ENCODE assay signal across 14 mouse cellular contexts in genomic region chr3:59278254-59278533, GRCm38 (mm10). TPM values are rescaled to one million over a fixed set of nuclear protein-coding genes. Genes with fewer than 3 reads are reported as not detected.
DNase-seq lines count a peak whose midpoint lies in the region; ATAC-seq and TF ChIP-seq lines count a peak whose summit lies in the region.
"Had no signal": no experiment of that assay in that cellular context is flagged by ENCODE, and none has a peak within 500 bp of the region (broad histone marks: within the 10 kb centered on the region; RNA-seq: fewer than 3 reads in every experiment).

No protein-coding gene starts in this region.

- no peaks in the 10 kb centered on the region for H3K27me3 ChIP-seq in hindbrain, embryonic 11.5 days (ENCODE audit: control insufficient read depth, insufficient read depth, low read length)
- H3K27me3 ChIP-seq in hindbrain, embryonic 14.5 days (ENCODE audit: control insufficient read depth, insufficient read depth, low read length) = no peaks in the 10 kb centered on the region
- H3K27me3 ChIP-seq in midbrain, embryonic 12.5 days = no peaks in the 10 kb centered on the region
- no peaks in the 10 kb centered on the region for H3K27me3 ChIP-seq in midbrain, embryonic 16.5 days (ENCODE audit: control insufficient read depth, insufficient read depth, low read depth, low read length)
- no peaks in the 10 kb centered on the region for H3K27me3 ChIP-seq in limb, embryonic 10.5 days (ENCODE audit: low read depth, poor library complexity, severe bottlenecking)
- no peaks in the 10 kb centered on the region for H3K27me3 ChIP-seq in intestine, postnatal 0 days (replicated peaks; ENCODE audit: control insufficient read depth, insufficient read depth, low read length)
- H3K27me3 ChIP-seq: embryonic facial prominence, embryonic 12.5 days; forebrain, embryonic 13.5 days; heart, embryonic 12.5 days; hindbrain, embryonic 12.5 days had no signal

- H3K36me3 ChIP-seq in hindbrain, embryonic 11.5 days (ENCODE audit: control insufficient read depth, insufficient read depth, low read length) = no peaks in the 10 kb centered on the region
- H3K36me3 ChIP-seq in hindbrain, embryonic 14.5 days (replicated peaks; ENCODE audit: control insufficient read depth, insufficient read depth) = no peaks in the 10 kb centered on the region; the same call in 1 of the 2 replicates
- no peaks in the 10 kb centered on the region for H3K36me3 ChIP-seq in midbrain, embryonic 12.5 days
- no peaks in the 10 kb centered on the region; the same call in 1 of the 2 replicates for H3K36me3 ChIP-seq in midbrain, embryonic 16.5 days (ENCODE audit: control insufficient read depth, insufficient read depth, low read length)
- H3K36me3 ChIP-seq in limb, embryonic 10.5 days = no peaks in the 10 kb centered on the region
- H3K36me3 ChIP-seq in intestine, postnatal 0 days (ENCODE audit: control insufficient read depth, insufficient read depth) = no peaks in the 10 kb centered on the region
- H3K36me3 ChIP-seq: embryonic facial prominence, embryonic 12.5 days; hindbrain, embryonic 12.5 days had no signal

- TF ChIP-seq CTCF in intestine, postnatal 0 days (IDR thresholded peaks at IDR 0.05; ENCODE audit: low read depth) = no peak

- no peaks in the 10 kb centered on the region for H3K9me3 ChIP-seq in hindbrain, embryonic 11.5 days (ENCODE audit: control insufficient read depth, low read length)
- H3K9me3 ChIP-seq in hindbrain, embryonic 14.5 days (ENCODE audit: control insufficient read depth, low read length) = no peaks in the 10 kb centered on the region
- no peaks in the 10 kb centered on the region for H3K9me3 ChIP-seq in midbrain, embryonic 12.5 days
- no peaks in the 10 kb centered on the region for H3K9me3 ChIP-seq in midbrain, embryonic 16.5 days (replicated peaks; ENCODE audit: control insufficient read depth, low read length, poor library complexity, severe bottlenecking)
- no peaks in the 10 kb centered on the region for H3K9me3 ChIP-seq in limb, embryonic 10.5 days (replicated peaks)
- no peaks in the 10 kb centered on the region for H3K9me3 ChIP-seq in intestine, postnatal 0 days (ENCODE audit: control insufficient read depth)
- H3K9me3 ChIP-seq: embryonic facial prominence, embryonic 12.5 days; forebrain, embryonic 13.5 days; heart, embryonic 12.5 days; hindbrain, embryonic 12.5 days had no signal

- peak overlapping the region; percentile 6; the same call in 1 of the 2 replicates for H3K27ac ChIP-seq in hindbrain, embryonic 11.5 days (ENCODE audit: low read depth, low read length)
- no peak overlapping the region for H3K27ac ChIP-seq in hindbrain, embryonic 14.5 days
- H3K27ac ChIP-seq in midbrain, embryonic 12.5 days (replicated peaks) = 0 out of 2 replicates have a peak overlapping the region, but pooled peaks have one; percentile 27
- H3K27ac ChIP-seq in midbrain, embryonic 16.5 days (ENCODE audit: low read length) = no peak overlapping the region
- peak overlapping the region; percentile 66 for H3K27ac ChIP-seq in limb, embryonic 10.5 days
- no peak overlapping the region for H3K27ac ChIP-seq in intestine, postnatal 0 days (ENCODE audit: low read depth, low read length)
- H3K27ac ChIP-seq: embryonic facial prominence, embryonic 12.5 days; forebrain, embryonic 13.5 days; hindbrain, embryonic 12.5 days had no signal

- ATAC-seq in hindbrain, embryonic 11.5 days (ENCODE audit: low FRiP score) = no peak
- ATAC-seq in hindbrain, embryonic 14.5 days (ENCODE audit: low FRiP score) = no peak
- ATAC-seq in midbrain, embryonic 12.5 days (ENCODE audit: low FRiP score, low read depth) = no peak
- ATAC-seq in midbrain, embryonic 16.5 days = no peak
- no peak for ATAC-seq in intestine, postnatal 0 days

- H3K9ac ChIP-seq in hindbrain, embryonic 11.5 days (ENCODE audit: low read depth, low read length) = no peak overlapping the region
- H3K9ac ChIP-seq in hindbrain, embryonic 14.5 days = no peak overlapping the region
- no peak overlapping the region for H3K9ac ChIP-seq in midbrain, embryonic 12.5 days (replicated peaks)
- H3K9ac ChIP-seq in midbrain, embryonic 16.5 days (ENCODE audit: low read depth, low read length) = no peak overlapping the region
- H3K9ac ChIP-seq in intestine, postnatal 0 days (ENCODE audit: low read depth, low read length) = no peak overlapping the region
- H3K9ac ChIP-seq: embryonic facial prominence, embryonic 12.5 days; forebrain, embryonic 13.5 days; forebrain, postnatal 0 days; heart, embryonic 12.5 days; hindbrain, embryonic 12.5 days had no signal

- no peak overlapping the region for H3K4me3 ChIP-seq in hindbrain, embryonic 11.5 days (ENCODE audit: low read depth, low read length)
- H3K4me3 ChIP-seq in hindbrain, embryonic 14.5 days (replicated peaks; ENCODE audit: low read length) = no peak overlapping the region
- H3K4me3 ChIP-seq in midbrain, embryonic 12.5 days = no peak overlapping the region
- H3K4me3 ChIP-seq in midbrain, embryonic 16.5 days (ENCODE audit: low read depth, low read length) = no peak overlapping the region
- no peak overlapping the region for H3K4me3 ChIP-seq in limb, embryonic 10.5 days
- H3K4me3 ChIP-seq in intestine, postnatal 0 days (ENCODE audit: low read depth, low read length) = no peak overlapping the region
- H3K4me3 ChIP-seq: embryonic facial prominence, embryonic 12.5 days; forebrain, embryonic 13.5 days; heart, embryonic 12.5 days; hindbrain, embryonic 12.5 days had no signal

- no peak for DNase-seq in hindbrain, embryonic 11.5 days (ENCODE audit: low spot score)
- no peak for DNase-seq in hindbrain, embryonic 14.5 days (ENCODE audit: low spot score)
- no peak for DNase-seq in limb, embryonic 10.5 days (ENCODE audit: low spot score)
- DNase-seq: cerebellum, adult 9-10 months; cerebellum, postnatal 25 days; forebrain, postnatal 0 days; gastrocnemius, postnatal 25 days had no signal

- no peak overlapping the region for H3K4me2 ChIP-seq in hindbrain, embryonic 11.5 days (replicated peaks; ENCODE audit: low read depth, low read length)
- H3K4me2 ChIP-seq in hindbrain, embryonic 14.5 days (replicated peaks) = no peak overlapping the region
- H3K4me2 ChIP-seq in midbrain, embryonic 12.5 days (replicated peaks) = no peak overlapping the region
- H3K4me2 ChIP-seq in midbrain, embryonic 16.5 days (ENCODE audit: low read length) = no peak overlapping the region
- no peak overlapping the region for H3K4me2 ChIP-seq in intestine, postnatal 0 days (replicated peaks; ENCODE audit: low read depth)
- H3K4me2 ChIP-seq: embryonic facial prominence, embryonic 12.5 days; forebrain, embryonic 13.5 days; heart, embryonic 12.5 days; hindbrain, embryonic 12.5 days had no signal

- H3K4me1 ChIP-seq in hindbrain, embryonic 11.5 days (replicated peaks; ENCODE audit: control insufficient read depth, insufficient read depth, low read length) = no peaks in the 10 kb centered on the region
- no peaks in the 10 kb centered on the region for H3K4me1 ChIP-seq in hindbrain, embryonic 14.5 days (replicated peaks; ENCODE audit: control insufficient read depth, insufficient read depth, low read length)
- H3K4me1 ChIP-seq in midbrain, embryonic 12.5 days = peaks cover 8% of the 10 kb centered on the region; the same call in 1 of the 2 replicates
- no peaks in the 10 kb centered on the region for H3K4me1 ChIP-seq in midbrain, embryonic 16.5 days (ENCODE audit: control insufficient read depth, insufficient read depth, low read length)
- H3K4me1 ChIP-seq in limb, embryonic 10.5 days = peaks cover 21% of the 10 kb centered on the region
- H3K4me1 ChIP-seq in intestine, postnatal 0 days (replicated peaks; ENCODE audit: control insufficient read depth, insufficient read depth, low read length) = no peaks in the 10 kb centered on the region
- H3K4me1 ChIP-seq: heart, embryonic 12.5 days had no signal

- 85% methylated on average over 3 of the region's 3 CpGs for WGBS in hindbrain, embryonic 11.5 days
- 94% methylated on average over 3 of the region's 3 CpGs for WGBS in hindbrain, embryonic 14.5 days
- 73% methylated on average over 3 of the region's 3 CpGs for WGBS in midbrain, embryonic 12.5 days
- WGBS in midbrain, embryonic 16.5 days = 78% methylated on average over 3 of the region's 3 CpGs
- 85% methylated on average over 3 of the region's 3 CpGs for WGBS in limb, embryonic 10.5 days
- 91% methylated on average over 3 of the region's 3 CpGs for WGBS in intestine, postnatal 0 days

RNA-seq across cellular contexts. Expression of gene P2ry12, which starts 15.5 kb away (rescaled TPM):
- 3.9 and 4.3 TPM in 2 replicates for polyA plus RNA-seq in hindbrain, embryonic 11.5 days (2014; fragmentation: Nextera tagmentation; extraction: Ambion mirVana)
- polyA plus RNA-seq in hindbrain, embryonic 14.5 days (2014; fragmentation: Nextera tagmentation; extraction: Ambion mirVana) = 10.0 and 10.1 TPM in 2 replicates
- 4.3 and 4.9 TPM in 2 replicates for polyA plus RNA-seq in midbrain, embryonic 12.5 days (2016; fragmentation: Nextera tagmentation; extraction: Ambion mirVana)
- polyA plus RNA-seq in midbrain, embryonic 16.5 days (2015; fragmentation: Nextera tagmentation; extraction: Ambion mirVana) = 4.9 and 6.4 TPM in 2 replicates
- 0.06 and 0.40 TPM in 2 replicates for polyA plus RNA-seq in limb, embryonic 10.5 days (2016; fragmentation: Nextera tagmentation; extraction: Ambion mirVana)
- 1.9 and 2.2 TPM in 2 replicates for polyA plus RNA-seq in intestine, postnatal 0 days (2015; fragmentation: Nextera tagmentation; extraction: Ambion mirVana)

Comparison
In these comparisons a context has a peak if more than half of its experiments do, and no peak if none do; other contexts are left out.
1. H3K27ac ChIP-seq: peak in hindbrain, embryonic 11.5 days (single experiment), midbrain, embryonic 12.5 days (single experiment) and limb, embryonic 10.5 days (single experiment); none in hindbrain, embryonic 14.5 days (single experiment), midbrain, embryonic 16.5 days (single experiment) and intestine, postnatal 0 days (single experiment).